Mouse (Mus musculus): ENCODE results near the gene Kank4.
"Not testable (repeated sequence)": the region's sequence is repeated elsewhere in the genome, so short reads cannot be mapped to it uniquely, and the experiment has no call there.

Gene Kank4

DNA sequence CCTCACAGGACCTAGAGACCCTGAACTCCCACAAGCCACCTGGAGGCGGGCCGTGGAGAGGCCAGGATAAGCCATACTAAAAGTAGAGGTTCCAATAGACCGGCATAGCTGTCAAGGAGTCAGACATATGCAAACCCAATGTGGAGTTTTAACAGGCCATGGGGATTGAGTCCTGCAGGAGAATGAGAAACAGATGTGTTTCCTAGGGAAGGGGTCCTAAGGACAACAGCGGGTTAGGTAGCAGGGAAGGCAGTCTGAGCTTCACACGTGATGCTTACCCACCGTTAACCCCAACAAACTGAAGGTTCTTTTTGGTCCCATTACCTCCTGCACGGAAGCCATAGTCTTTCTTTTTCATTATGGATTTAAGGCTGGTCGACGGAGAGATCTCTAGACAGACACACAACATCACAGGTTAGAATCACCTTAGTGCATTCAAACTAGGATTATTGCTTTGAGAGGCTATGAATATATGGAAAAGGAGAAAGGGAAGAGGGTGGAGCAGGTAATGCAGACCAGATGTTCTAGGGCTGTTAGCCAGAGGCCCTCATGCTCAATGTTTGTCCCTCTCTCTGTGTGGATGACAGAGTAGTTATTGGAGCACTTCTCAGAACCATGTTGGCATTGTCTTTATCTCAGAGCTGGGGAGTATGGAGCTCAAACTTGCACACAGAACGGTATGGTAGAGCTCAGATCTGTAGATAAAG lies 40.5 kb downstream of the Kank4 start:
- DNase-seq (ENCODE audit: low spot score): no peak

DNA sequence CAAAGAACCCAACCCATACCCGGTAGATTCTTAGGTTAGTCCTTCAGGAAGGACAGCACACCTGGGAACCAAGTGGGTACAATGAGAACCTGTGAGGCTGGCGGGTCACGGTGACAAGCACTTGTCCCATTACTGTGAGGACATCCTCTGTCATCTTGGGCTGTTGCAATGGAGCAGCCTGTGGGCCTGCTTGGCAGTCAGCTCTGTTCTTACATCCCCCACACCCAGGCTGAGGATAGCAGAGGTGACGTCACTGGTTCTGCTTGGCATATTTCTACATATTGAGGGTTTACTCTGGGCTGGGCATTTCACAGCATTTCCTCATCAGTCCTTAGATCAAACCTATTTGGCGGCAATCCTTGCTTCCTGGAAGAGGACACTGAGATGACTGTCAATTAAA lies 43.6 kb downstream of the Kank4 start:
- DNase-seq (ENCODE audit: low spot score): no peak

DNA sequence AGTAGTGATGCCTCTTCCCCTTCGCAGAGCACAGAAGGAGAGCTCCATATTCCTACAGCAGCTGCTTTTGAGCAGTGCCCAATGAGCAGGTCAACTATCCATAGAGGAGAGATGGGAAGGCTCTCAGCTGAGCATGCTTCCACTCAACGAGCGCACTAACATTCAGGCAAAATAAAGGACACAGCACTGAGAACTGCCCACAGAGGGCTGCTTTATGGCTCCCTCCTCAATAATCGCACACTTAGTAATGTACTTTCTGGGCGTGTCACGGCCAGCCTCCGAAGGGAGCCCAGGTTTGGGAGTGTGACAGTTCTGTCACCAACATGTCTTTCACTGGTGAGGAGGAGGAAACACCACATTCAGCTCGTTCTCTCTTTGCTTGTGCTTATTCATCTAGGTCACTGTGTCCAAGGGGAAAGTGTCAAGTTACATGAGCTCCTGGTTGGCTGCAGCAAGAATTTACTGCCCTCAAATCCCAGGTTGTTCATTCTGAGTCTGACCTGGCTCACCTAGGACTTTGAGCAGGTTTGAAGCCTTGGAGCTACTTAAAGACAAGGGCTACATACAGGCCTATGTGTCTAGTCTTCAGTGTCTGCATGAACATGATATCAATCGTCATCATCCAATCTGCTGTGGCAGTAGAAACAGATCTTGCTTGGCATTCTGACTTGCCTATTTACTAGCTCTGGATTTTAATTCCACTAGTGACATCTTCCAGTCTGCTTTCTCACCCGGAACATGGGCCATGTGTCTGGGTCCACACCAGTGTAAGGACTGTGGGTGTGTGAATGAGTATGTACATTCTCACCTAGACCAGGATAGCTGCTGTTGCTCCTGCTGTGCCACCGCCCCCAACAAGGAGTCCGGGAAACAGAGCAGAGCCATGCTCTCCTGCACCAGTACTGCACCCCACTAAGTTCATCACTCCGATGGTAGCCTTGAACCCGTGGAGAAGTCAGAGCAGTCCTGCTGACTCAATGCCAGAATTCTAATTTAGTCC lies 49.9 kb downstream of the Kank4 start:
- no peak for DNase-seq (ENCODE audit: low spot score)

DNA sequence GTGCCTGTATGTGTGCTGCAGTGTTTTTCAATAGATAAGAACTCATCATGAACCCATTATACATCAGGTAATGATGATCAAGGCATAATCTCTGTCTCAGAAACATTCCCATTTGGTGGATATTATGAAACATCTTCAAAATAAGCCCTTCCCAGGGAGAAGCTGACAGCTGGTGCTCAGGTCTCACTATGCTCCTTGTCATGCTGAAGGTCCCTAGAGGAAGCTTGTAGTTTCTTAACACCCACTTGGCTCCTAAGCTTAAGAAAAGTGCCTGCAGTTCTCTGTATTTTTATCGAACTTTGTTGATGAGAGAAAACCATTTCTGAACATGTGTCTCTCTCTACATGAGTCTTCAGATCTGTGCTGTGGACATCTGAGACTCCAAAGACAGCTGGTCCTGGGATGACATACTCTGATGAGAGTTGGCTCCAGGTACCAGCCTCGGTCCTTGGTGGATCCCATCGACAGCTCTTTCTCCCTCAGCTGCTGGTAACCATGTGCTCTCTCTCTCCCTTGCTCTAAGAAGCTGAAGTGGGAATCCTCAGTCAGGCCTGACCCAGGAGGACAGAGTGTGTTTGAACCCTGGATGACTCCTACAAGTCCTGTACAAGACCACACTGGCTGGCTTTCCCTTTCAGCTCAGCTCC lies 58.3 kb downstream of the Kank4 start:
- no peak for DNase-seq (ENCODE audit: low spot score)

DNA sequence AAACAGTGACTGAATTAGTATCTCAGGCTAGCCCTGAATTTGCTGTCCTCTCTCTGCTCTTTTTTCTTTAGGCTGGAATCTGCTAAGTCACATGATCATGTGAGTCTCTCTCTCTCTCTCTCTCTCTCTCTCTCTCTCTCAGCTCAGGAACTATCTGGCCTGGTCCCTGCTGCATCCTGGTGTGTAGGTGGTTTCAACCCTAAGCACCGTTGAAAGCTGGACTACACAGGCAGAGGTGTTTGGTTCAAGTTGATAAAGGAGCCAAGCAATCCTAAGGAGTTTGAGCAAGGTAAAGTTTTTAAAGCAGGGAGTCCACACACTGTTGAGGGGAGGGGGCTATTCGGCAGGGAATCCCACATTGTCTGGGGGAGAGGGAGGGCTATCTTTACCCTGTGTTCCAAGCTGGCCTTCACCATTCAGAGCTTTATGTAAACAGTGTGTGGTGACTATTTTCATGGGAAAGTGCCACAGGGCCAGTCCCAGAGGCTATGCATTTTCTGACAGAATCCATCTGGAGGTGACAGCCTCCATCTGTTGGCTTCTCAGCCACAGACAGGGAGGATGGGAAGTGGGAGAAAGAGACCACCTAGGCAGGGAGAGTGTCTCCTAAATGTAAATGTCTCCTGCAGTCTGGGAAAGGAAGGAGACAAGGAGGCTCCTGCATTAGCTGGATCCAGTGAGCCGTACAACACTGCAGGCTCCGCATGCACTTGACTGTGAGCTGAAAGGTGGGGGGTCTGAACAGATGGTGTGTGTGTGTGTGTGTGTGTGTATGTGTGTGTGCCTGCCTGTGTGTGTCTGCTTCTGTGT lies 59.1 kb downstream of the Kank4 start:
- no peak for DNase-seq (ENCODE audit: low spot score)

DNA sequence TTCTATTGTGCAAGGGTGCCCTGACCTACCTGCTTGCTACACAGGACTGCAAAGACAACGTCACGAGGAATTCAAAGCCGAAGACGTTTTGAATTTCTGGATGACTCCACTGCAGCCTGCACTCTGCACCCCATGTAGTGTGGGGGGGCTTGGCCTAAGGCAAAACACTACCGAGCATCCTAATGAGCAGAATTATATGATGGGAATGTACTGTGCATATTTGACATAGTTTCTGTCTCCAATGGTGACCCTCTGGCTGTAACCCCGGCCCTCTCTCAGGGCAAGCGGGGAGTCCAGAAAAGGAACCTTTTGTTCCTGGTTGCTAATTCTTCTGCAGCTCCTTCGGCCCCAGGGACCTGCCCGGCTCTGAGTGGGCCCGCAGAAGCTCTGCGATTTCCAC lies 61.2 kb downstream of the Kank4 start:
- DNase-seq (ENCODE audit: low spot score): no peak

DNA sequence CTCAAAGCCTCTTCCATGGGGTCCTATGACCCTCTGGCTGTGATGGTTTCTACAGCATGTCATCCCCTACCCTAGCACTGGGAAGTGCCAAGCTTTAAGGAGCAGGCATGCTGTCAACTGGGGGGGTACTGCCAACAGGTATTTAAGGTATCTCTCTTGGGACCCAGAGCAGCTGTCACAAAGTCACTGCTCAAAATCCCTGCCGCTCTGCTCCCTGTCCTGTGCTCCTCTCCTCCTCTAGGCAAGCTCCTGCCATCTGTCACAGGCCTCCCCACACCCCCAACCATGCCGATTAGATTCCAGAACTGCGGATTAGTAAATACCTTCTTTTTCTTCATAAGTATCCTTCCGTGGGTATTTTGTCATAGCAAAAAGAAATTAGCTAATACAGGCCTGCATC lies 62.9 kb downstream of the Kank4 start:
- DNase-seq (ENCODE audit: low spot score): no peak

DNA sequence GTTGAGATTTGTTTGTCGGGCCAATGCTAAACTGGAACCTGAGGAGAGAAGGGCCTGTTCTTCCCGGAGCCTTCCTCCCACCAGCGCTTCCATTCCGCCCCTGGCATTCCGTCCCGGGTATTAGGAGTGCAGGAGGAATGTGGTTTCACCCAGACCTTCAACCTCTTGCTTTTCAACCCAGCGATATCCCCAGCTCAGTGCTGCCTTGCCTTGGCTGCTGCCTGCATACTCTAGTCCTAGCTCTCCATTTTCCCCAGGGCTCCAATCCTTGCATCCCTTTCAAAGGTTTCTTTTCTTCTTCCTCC lies 73.5 kb downstream of the Kank4 start:
- DNase-seq (ENCODE audit: low spot score): no peak

DNA sequence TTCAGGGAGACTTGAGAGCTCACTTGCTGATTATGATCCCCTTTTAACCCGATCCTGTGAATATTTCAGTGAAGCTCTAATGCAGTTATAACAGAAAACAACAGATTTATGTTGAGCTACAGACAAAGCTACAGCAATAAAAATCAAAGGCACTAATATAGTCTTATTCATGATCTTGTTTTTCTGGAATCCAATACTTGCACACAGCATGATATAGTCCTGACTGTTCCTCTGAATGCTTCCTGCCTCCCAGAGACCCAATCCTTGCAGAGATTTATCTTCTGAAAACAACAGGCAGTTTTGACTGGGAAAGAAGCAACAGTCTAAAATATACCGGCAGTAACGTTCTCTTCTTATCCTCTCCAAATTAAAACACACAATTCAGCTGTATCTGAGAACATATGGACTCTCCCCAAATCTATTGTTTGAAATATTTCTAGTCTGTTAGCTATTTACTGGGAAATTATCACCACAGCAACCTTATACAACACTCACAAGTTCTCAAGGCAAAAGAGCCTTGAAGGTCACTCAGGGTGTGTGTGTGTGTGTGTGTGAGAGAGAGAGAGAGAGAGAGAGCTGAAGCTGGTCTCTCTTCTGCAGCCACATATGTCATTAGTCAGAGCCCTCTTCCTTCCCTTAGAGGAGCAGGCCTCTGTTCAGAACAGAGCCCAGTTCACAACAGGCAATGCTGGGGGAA lies 74.0 kb downstream of the Kank4 start:
- DNase-seq (ENCODE audit: low spot score): no peak

DNA sequence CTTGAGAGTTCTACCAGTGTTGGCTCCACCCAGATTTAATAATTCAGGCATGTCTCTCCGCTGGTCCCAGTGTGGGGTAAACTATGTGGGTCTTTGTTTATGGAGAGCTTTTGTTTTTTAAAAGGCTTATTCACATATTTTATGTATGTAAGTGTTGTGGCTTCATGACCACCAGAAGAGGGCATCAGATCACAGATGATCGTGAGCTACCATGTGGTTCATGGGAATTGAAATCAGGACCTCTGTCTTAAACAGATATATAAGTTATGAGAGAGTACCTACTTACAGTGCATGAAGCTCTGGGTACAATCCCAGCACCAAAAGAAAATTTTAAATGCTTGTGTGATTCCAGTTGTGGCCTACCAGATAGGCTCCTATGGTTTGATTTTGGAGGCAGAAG lies 77.6 kb downstream of the Kank4 start:
- no peak for DNase-seq (ENCODE audit: low spot score)

DNA sequence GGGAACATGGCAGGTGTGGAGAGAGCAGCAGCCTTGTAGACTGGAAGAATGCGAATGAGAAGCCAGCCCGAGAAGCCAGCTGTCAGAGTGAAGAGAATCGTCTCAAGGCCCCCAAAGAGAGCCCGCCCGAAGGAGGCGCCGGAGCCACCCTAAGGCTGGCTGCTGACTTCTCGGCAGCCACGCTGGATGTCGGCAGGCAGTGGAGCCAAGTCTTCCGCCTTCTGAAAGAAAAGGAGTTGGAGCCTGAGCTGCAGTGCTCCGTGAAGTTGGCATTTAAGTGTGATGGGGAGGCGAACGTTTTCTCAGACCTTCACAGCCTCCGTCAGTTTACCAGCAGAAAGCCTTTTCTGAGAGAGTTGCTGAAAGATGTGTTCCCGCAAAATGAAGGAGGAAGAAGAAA lies 83.7 kb downstream of the Kank4 start:
- no peak for DNase-seq (ENCODE audit: low spot score)

DNA sequence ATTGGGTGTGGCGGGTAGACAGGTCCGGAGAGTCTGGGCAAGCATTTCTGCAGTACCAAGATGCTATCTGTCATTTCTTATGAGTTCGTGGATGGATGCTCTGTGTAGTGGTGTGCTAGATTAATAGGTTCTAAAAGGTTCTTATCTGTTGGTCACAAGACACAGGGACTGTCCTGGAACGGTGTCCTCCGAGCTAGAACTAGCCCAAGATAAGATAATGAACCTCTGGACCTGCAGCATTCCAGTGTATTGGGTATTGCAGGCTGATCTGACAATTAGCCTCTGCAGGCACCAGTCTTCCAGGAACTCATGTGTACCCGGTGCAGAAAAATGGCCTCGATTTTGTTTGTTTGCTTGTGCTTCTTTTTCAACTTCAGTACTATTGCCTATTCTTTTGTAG lies 88.6 kb downstream of the Kank4 start:
- DNase-seq (ENCODE audit: low spot score): no peak

DNA sequence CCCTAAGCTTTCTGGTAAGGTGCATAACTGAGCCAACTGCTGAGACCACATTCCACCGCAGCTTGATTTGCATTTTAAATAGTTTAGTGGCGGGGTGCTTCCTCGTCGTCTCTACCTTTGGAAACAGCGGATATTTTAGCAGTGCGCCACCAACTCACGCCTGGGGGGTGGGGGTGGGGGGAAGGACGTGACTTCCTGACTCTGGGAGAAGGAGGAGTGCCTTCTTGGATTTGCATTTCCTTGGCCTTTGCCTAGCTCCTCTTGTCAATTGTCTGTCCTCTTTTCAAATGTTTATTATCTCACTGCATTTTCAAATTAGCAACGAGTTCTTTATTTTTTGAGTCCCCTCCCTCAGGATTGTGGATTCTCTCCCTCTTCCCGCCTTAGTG lies 89.4 kb downstream of the Kank4 start:
- DNase-seq (ENCODE audit: low spot score): no peak

DNA sequence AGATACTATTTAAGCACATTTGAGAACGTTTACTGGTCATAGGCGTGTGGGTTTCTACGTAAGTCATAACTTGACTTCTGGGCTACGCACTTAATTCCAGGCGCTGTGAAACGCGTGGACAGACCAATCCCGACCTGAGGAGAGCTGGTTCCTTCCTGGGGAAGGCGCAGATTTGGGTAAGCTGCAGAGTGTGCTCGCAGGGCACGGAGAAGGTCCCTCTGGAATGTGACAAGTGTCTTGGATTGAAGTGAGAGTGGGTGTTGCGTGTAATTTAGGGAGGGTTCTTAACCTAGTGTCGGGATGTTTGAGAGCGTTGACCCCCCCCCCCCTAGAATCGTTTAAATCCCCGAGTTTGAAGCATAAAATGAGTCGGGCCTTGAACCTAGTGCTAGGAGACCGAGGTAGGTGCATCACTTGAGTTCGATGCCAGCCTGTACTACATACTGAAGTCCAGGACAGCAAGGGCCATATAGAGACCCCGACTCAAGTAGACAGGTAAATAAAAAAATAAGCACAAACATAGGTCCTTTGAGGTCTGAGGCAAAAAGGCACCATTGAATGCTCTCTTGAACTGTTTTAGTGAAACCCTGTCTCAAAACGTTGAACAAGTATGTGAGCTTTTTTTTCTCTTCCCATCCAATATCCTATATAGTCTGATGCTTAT lies 89.9 kb downstream of the Kank4 start:
- DNase-seq (ENCODE audit: low spot score): no peak

DNA sequence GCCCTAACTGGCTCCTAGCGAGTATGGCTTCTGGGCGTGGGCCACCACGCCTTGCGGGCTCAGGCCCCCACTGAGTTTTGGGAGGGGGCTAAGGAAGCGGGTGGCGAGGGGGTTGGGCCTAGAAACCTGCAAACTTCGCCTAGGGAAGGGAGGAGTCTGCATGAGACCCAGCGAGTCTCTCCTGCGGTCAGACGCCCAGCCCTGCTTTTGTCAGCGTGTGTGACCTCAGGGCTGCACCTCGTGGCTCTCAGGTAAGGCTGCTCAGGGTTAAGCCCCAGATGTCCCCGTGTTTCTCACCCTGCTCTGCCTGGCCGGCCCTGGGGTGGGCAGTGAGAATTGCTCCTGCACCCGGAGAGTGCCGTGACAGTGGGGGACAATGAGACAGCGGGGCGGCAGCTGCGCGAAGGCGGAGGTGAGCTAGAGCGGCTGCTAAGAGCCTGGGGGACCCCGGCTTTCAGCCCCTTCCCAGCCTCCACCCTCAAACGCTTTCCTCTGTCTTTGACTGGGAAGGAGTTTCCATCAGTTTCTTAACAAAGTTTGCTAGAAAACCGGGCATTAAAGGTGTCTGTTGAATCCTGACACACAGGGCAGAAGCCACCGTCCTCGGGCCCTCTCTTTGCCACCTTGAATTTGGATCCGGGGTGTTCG lies 90.6 kb downstream of the Kank4 start, which contains the start of gene L1td1:
Gene L1td1, plus strand, starts transcription at position 145 of the 648 bp plus-strand sequence.
- no peak for DNase-seq (ENCODE audit: low spot score)

DNA sequence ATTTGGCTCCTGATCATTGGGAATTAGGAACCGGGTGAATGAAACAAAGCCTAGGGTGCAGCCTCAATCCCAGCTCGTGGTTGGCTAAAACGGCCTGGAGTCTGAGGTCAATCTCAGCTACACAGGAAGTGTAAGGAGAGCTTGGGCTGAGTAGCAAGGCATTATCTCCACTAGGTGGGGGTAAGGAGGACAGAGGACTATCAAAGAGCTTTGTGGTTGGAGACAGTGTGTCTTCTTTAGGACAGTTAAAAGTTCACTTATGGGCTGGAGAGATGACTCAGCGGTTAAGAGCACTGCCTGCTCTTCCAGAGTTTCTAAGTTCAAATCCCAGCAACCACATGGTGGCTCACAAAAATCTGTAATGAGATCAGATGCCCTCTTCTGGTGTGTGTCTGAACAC lies 91.9 kb downstream of the Kank4 start:
- no peak for DNase-seq (ENCODE audit: low spot score)

DNA sequence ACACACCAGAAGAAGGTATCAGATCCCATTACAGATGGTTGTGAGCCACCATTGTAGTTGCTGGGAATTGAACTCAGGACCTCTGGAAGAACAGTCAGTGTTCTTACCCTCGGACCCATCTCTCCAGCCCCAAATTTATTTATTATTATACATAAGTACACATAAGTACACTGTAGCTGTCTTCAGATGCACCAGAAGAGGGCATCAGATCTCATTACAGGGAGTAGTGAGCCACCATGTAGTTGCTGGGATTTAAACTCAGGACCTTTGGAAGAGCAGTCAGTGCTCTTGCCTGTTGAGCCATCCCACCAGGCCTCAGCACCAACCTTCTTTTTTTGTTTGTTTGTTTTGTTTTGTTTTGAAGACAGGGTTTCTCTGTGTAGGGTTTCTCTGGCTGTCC lies 92.7 kb downstream of the Kank4 start:
- DNase-seq (ENCODE audit: low spot score): not testable (repeated sequence)

DNA sequence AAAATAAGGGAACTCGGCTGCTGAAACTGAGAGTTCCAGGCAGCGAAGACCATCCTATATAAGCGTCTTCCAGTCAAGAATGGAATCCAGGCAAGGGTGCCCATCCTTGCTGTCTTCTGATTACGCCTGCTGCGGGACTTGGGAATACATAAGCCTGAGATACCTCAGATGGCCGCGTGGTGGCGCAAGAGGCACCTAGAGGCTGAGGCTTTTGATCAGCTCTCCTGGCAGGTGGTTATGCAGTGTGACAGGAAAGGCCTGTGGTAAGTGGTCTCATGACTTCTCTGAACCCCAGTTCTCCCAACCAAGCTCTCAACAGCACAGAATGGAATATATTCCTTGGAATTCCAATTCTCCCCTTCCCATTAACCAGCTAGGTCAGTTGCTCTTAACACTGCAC lies 94.9 kb downstream of the Kank4 start:
- no peak for DNase-seq (ENCODE audit: low spot score)

DNA sequence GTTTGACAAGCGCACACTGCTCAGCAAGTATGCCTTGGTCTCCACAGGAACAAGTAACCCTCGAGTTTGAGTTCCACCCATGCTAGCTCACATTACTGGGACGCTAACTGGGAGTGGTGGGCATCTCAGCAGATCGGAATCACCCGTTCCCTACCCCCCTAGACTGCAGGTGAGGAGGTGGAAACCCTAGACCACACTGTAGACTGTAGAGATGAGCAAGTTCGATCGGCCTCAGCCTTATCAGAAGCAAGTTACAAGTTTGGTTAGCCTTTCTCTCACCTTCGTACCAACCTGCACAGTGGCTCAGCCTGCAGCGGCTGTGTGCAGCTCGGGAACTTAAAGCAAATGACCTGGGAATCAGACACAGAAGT lies 98.8 kb downstream of the Kank4 start:
- DNase-seq (ENCODE audit: low spot score): no peak

DNA sequence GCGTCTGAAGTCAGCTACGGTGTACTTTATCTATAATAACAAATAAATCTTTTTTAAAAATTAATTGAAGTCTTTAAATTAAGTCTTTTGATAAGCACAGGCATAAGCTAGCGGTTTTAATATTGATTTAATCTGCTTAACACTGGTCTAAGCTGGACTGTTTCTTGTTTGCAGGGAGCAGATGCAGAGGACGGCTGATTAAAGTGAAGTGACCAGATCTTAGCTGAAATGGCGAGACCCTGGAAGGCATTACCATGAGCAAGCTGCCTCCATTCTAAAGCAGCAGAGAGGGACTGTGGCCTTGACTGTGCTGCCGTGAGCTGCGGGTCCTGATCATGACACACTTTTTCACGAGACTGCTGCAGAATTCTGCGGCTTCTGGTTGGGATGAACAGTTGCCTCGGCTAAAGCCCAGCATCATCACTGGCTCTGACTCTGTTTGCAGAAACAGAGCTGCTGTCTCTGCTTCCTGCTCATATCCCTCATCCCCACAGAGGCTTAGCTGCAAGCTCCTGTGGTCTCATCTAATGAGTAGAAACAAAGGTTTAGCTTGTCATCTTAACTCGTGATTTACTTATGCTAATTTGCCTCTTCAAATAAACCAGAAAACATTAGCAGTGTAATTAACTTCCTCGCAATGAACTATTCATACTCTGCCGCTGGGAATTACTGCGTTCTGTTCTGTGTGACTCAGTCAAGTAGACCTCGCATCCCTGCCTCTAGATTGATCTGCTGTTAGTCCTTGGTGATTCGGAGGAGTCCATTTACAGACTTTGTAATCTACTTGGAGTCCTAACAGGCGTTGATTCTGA lies 99.4 kb downstream of the Kank4 start:
- no peak for DNase-seq (ENCODE audit: low spot score)

Data from MN1 (cell line).